Mouse (Mus musculus) CH12.LX (cell line): ENCODE data around the gene 1700123O20Rik.

Source experiments
- CHD1 ChIP-seq: IDR thresholded peaks from 2 replicates; pipeline ENCODE4 v1.6.1; 2012; ENCODE audit warnings: low read depth, low read length, improper control_type of control experiment, inconsistent platforms
- CTCF ChIP-seq, 2 experiments: IDR thresholded peaks in 1 of 2; conservative IDR thresholded peaks in 1 of 2; 2 replicates each; pipeline ENCODE4 v1.5.1; 2011 to 2012; ENCODE audit warnings: low read depth in 2 of 2, low read length in 2 of 2, improper control_type of control experiment in 1 of 2, inconsistent platforms in 1 of 2, mild to moderate bottlenecking in 1 of 2, moderate library complexity in 1 of 2
- ETS1 ChIP-seq: conservative IDR thresholded peaks from 2 replicates; pipeline ENCODE4 v1.6.1; 2012; ENCODE audit warnings: low read depth, mild to moderate bottlenecking, inconsistent platforms, low read length, improper control_type of control experiment, moderate library complexity
- JUN ChIP-seq: IDR thresholded peaks from 2 replicates; pipeline ENCODE4 v1.6.1; 2011; ENCODE audit warnings: low read depth, mild to moderate bottlenecking, low read length, improper control_type of control experiment, moderate library complexity; ENCODE audit not compliant: insufficient read depth
- MAFK ChIP-seq: IDR thresholded peaks from 2 replicates; pipeline ENCODE4 v1.6.1; 2011; ENCODE audit warnings: low read length, improper control_type of control experiment; ENCODE audit not compliant: insufficient replicate concordance
- MAZ ChIP-seq: IDR thresholded peaks from 2 replicates; pipeline ENCODE4 v1.6.1; 2012; ENCODE audit warnings: low read depth, mild to moderate bottlenecking, inconsistent platforms, low read length, improper control_type of control experiment, moderate library complexity
- POLR2A ChIP-seq: IDR thresholded peaks from 2 replicates; pipeline ENCODE4 v1.6.1; 2011; ENCODE audit warnings: low read depth, mild to moderate bottlenecking, improper control_type of control experiment, low read length
- RAD21 ChIP-seq: IDR thresholded peaks from 2 replicates; pipeline ENCODE4 v1.6.1; 2011; ENCODE audit warnings: low read depth, mild to moderate bottlenecking, low read length, improper control_type of control experiment, moderate library complexity
- UBTF ChIP-seq: IDR thresholded peaks from 2 replicates; pipeline ENCODE4 v1.6.1; 2012; ENCODE audit warnings: low read depth, mild to moderate bottlenecking, inconsistent platforms, low read length, improper control_type of control experiment, moderate library complexity

- no peak for TF ChIP-seq UBTF
- TF ChIP-seq JUN = no peak
- no peak for TF ChIP-seq RAD21
- no peak for TF ChIP-seq POLR2A
- no peak for TF ChIP-seq MAZ
- no peak for TF ChIP-seq MAFK
- no peak for TF ChIP-seq ETS1
- no peak for TF ChIP-seq CHD1
- no peak for TF ChIP-seq CTCF (conservative IDR thresholded peaks at IDR 0.05 in 1 of 2, IDR thresholded peaks at IDR 0.05 in 1 of 2; ENCODE audit: low read depth in 2 of 2, low read length in 2 of 2)
Measured at GRCm38 (mm10) chr14:54647900-54648299, 38.1 kb upstream of the 1700123O20Rik start.
